Mouse (Mus musculus): ENCODE results near the gene Rnf217. TPM values are rescaled to one million over a fixed set of nuclear protein-coding genes. Genes with fewer than 3 reads are reported as not detected.

The Rnf217 gene
- polyA plus RNA-seq (2012; fragmentation: generic; extraction: Trizol) = 1 to 10 TPM; 1.0 to 3.0 TPM

GRCm38 (mm10) chr10:31609066-31609961 is at the start of gene Rnf217:
Gene Rnf217, minus strand, starts transcription at chr10:31609184.

GRCm38 (mm10) chr10:31445291-31446124 is 163.5 kb downstream of the Rnf217 start, which contains the start of gene Tpd52l1:
Gene Tpd52l1, minus strand, starts transcription at chr10:31445958.

Other genes with a start within 250 kb of the Rnf217 start
- 1 to 10 TPM in 1 of 2 experiments, under 1 TPM in 1; 0.69 to 2.5 TPM for gene Tpd52l1, start 163.2 kb downstream of the Rnf217 start, polyA plus RNA-seq (2012; fragmentation: generic; extraction: Trizol)